Mouse (Mus musculus): ENCODE data around the gene Lilra5.
"Not testable (repeated sequence)": the region's sequence is repeated elsewhere in the genome, so short reads cannot be mapped to it uniquely, and the experiment has no call there.

Gene Lilra5

GRCm38 (mm10) chr7:4237454-4237853 is at the start of gene Lilra5:
Lilra5 (plus strand) TSS chr7:4237754.
- in situ Hi-C loops (cut with MseI, MboI): no loop called here

- in situ Hi-C loops (cut with MseI, MboI): loop anchor here (25.0 kb wide), 1 partner anchor 395 kb away; no protein-coding TSS in a partner anchor
Observed at GRCm38 (mm10) chr7:4207126-4207525, 30.4 kb upstream of the Lilra5 start.

- in situ Hi-C loops (cut with MseI, MboI): loop anchor here (25.0 kb wide), 1 partner anchor 396 kb away; no protein-coding TSS in a partner anchor
Observed at GRCm38 (mm10) chr7:4208626-4209025, 28.9 kb upstream of the Lilra5 start.

DNA sequence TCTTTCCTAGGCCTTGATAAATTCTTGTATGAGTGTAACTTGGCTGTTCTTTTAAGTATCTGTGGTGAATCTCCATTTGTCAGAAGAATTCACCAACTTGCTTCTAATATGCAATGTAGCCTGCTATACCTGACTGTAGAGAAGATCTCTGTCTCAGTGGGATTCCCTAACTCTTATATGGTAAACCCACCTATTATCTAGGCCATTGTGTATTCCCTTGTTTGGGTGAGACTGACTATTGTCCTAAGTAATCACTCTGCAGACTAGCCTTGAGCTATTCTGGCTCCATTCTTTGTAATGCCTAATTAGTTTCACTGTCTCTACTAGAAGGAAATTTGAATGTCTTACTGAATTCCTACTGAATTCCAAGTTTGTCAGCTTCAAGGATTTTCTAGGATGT is 24.1 kb upstream of the Lilra5 start:
- in situ Hi-C loops (cut with MseI, MboI): loop anchor here (10.0 to 25.0 kb wide), 2 partner anchors 49 to 401 kb away; partner anchors contain the start of gene Cdc42ep5 (in 1 of the 2)

DNA sequence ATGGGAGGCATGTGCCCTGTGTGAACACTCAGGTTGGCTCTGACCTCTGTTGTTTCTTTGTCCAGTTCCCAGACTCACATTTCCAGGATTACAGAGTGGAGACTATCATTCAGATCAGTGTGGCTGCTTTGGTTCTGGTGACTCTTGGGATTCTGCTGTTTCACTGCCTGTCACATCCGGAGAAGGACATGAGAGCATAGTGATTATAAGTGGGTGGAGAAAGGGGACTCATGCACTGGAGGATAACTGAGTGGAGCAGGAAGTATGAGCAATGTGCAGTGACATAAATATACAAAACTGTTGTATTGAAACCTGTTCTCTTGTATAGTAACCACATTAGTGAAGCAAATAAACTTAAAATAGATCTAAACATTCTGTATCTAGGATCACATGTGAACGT is 22.2 kb upstream of the Lilra5 start:
- in situ Hi-C loops (cut with MseI, MboI): loop anchor here (10.0 to 25.0 kb wide), 2 partner anchors 51 to 403 kb away; partner anchors contain the start of gene Cdc42ep5 (in 1 of the 2)

DNA sequence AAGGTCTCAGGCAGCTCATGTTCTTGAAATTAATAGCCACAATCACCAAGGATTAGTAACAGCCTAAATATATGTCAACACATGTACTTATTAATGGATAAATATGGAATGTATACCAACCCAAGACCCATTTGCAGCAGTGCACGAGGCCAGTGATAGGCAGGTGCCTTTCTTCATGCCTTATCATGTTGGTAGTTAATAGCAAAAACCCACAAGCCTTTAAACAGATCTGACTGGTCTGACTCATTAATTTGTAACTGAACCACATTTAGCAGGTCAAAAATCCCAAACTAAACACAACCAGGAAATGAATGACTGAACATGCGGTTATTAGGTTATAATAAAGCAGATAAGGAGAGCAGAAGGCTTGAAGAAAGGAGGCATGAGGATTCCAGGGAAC is 21.7 kb upstream of the Lilra5 start:
- in situ Hi-C loops (cut with MseI, MboI): loop anchor here (10.0 to 25.0 kb wide), 2 partner anchors 51 to 404 kb away; partner anchors contain the start of gene Cdc42ep5 (in 1 of the 2)

DNA sequence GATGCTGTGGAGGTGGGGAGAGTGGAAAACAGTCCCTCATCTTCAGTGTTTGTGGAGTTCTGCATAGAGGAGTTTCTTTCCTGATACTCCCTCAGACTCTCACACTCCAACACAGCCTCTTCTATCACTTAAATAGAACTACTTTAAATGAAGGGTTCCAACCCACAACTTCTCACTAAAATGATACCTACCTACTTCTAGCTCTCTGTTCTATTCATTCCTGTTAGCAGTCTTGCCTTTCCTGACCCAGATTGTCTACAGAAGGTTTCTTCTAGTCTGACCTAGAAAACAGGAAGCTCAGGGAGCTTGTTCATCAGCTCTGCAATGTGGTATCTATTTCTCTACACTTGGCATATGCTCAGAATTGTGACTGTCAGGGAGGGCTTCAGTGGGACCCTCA is 2.0 kb upstream of the Lilra5 start:
- in situ Hi-C loops (cut with MseI, MboI): no loop called here

DNA sequence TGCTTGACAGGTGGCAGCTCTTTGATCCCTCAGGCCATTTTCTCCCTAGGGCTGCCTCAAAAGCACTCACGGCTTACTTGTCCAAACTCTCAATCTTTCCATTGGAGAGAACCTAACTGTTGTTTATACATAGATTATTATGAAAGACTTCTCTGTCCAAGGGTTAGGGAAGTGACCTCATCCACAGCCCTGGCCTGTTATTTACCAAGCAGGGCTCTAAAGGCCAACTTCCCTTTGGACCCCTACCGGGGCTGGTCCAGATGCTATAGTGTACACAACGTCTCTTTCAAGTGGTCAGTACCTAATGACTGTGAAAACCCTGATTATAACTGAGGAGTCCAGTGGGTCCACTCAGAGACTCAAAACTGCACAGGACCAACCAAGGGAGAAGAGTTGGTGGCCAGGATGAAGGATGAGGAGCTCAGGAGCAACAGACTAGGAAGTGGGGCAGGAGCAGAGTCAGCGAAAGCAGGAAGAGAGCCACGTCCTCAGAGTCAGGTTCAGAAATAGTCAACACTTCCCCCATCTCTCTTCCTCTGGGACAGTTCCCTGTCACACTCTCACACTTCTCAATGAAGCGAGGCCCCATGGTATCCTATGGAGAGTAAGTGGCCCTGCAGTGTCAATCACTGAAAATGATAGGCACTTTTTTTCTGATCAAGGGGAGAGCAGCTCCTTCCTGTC is 1.6 kb downstream of the Lilra5 start:
- in situ Hi-C loops (cut with MseI, MboI): no loop called here

DNA sequence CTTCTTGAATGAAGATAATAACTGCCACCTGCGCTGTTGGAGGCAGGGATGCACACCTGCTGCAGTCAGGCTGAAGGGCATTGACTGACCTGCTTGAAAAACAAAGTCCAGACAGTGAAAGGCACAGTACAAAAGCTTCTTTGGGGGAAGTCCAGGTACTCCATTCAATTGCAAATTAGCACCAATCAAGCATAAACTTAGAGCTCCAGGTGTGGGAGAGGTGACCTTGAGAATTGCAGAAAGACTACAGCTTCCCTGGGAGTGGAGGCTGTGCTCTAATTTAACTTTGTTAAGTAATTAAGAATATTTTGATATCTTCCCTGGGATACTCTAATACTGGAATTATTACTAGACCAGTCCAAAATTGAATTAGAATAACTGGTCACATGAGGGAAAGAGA is 13.7 kb downstream of the Lilra5 start:
- in situ Hi-C loops (cut with MseI, MboI): not testable (repeated sequence)

- in situ Hi-C loops (cut with MseI, MboI): not testable (repeated sequence)
Observed at GRCm38 (mm10) chr7:4256060-4256459, 18.5 kb downstream of the Lilra5 start.

GRCm38 (mm10) chr7:4260521-4260920 is 23.0 kb downstream of the Lilra5 start:
- in situ Hi-C loops (cut with MseI, MboI): not testable (repeated sequence)

DNA sequence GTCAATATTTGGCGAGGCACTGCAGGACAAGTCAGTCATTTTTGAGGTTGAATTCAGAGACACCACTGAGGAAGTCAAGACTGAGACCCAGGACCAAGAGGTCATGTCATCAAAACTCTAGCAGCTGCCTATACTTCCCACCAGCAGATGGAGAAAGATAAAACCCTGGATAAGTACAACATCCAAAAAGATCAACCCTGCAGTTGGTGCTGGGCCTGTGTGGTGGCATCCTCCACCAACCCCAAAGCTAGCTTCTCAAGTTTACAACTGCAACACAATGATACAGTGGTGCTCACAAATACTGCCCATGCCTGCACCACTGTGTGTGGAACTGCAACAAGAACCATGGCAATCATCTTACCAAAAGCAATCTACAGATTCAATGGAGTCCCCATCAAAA is 34.6 kb downstream of the Lilra5 start:
- in situ Hi-C loops (cut with MseI, MboI): not testable (repeated sequence)

GRCm38 (mm10) chr7:4273874-4274273 is 36.3 kb downstream of the Lilra5 start:
- in situ Hi-C loops (cut with MseI, MboI): not testable (repeated sequence)

- in situ Hi-C loops (cut with MseI, MboI): not testable (repeated sequence)
Observed at GRCm38 (mm10) chr7:4275500-4275899, 37.9 kb downstream of the Lilra5 start.

- in situ Hi-C loops (cut with MseI, MboI): no loop called here
Observed at GRCm38 (mm10) chr7:4292638-4293037, 55.1 kb downstream of the Lilra5 start.
